Mouse (Mus musculus) yolk sac, embryonic 10.5 days (tissue): ENCODE measurements around the gene Slc7a11.
A peak's percentile ranks its signal among the peaks of the same experiment; 100 is the strongest.

Experiments
- DNase-seq: peaks from one replicate; pipeline ENCODE4 v3.0.0-alpha.2; 2017; ENCODE audit warnings: low spot score

Slc7a11 gene

DNA sequence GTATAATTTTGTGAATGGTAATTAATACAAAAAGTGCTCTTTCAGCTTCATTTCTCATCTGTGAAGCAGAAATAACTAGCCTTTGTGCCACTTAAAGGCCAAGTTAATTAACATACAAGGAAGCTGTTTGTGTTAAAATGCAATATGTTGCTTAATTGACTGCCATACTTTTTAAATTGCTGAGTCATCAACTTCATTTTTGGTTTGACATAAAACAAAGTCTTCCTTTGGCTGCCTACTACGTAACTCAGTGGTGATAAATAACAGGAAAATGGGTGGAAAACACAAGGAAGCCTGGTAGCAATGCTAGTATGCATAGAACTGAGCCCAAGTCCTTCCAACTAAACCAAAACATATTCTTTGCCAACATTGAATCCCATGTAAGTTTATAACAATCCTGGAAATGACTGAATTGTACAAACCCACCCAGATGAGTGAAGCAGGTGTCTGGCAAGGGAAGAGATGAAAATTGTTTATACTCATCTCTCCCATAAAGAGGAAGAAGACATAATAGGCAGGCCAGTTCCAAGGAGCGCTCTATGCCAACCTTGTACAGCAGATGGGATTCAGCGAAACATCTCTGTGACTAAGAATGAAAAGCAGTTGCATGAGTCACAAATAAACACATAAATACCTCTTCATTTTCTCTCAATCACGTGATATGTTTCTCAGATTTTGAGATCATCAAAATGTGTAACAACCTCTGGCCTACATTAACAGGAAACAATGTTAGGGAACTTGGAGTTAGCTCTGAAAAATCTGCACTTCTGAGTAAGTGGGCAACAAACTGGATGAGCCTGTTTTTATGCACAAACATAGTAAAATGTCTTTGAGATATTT lies 459.8 kb downstream of the Slc7a11 start:
- no peak for DNase-seq

DNA sequence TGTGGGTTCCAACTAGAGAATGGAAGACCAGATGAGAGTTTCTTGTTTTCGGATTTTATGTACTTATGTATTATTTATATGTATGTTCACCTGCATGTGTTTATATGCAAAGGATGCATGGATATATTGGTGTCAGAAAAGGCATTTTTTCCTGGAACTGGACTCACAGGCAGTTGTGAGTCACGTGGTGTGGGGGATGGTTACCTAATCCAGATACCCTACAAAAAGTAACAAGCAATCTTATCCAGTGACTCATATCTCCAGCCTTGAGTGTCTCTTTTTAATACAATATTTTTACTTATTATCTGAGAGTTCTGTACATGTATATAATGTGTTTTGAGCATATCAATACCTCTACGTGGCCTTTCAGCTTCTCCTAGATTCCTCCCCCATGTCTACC lies 469.4 kb downstream of the Slc7a11 start:
- no peak for DNase-seq

- DNase-seq: no peak
Measured at GRCm38 (mm10) chr3:49965569-49965968, 477.8 kb downstream of the Slc7a11 start.

GRCm38 (mm10) chr3:49960581-49960980 lies 482.8 kb downstream of the Slc7a11 start:
- no peak for DNase-seq

- DNase-seq: peak; percentile 32
Measured at GRCm38 (mm10) chr3:49946845-49947244, 496.6 kb downstream of the Slc7a11 start.

- peak; percentile 57 for DNase-seq
Measured at GRCm38 (mm10) chr3:49944783-49945182, 498.6 kb downstream of the Slc7a11 start.

GRCm38 (mm10) chr3:49937611-49938010 lies 505.8 kb downstream of the Slc7a11 start:
- no peak for DNase-seq

DNA sequence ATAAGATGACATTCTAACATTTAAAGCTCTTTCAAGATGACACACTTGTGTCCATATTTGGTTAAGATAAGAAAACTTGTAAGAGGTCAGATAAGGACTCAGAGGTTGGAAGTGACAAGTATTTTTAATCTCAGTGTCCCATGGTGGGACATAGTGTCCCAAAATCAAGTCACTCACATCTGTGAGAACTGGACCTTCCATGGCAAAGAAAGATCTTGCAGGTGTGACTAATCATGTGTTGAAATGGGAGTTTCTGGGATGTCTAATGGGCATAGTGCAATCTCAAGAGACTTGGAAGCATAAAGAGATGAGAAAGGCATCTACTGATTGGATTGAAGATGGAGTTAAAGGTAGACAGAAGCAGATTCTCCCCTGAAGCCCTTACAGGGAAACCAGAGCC lies 513.9 kb downstream of the Slc7a11 start:
- no peak for DNase-seq

DNA sequence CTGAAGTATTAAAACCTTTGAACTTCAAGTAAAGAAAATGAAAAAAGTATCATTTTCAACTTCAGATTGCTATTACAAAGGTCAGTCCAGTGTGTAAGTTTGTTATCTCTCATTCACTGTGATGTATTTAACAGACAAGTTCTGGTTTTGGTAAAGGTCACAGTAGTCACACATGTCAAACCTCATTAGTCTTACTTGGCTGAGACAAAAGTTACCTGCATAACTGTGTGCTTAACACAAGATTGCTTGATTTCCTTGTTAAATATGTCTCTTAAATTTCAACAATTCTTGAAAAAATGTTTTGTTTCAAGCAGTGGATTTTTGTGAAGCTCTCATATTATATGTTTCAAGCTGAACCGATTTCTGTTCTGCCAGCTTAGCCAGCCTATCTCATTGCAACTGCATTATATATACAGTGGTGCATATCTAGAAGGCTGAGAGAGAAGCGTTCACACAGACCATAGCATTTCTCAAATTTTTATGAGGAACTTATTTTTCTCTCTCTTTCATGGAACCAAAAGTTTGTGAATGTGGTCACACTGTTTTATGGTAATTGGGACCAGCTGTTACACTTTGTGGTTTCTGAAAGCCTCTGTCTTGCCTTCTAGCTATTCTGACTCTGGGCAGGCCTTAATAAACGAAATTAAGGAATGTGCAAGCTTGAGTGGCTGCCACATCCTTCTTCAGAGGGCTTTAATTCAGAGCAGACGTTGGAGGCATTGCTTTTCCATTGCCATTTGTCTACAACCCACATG lies 514.7 kb downstream of the Slc7a11 start:
- DNase-seq: peak; percentile 4

GRCm38 (mm10) chr3:49913929-49914328 lies 529.5 kb downstream of the Slc7a11 start:
- DNase-seq: peak; percentile 27

DNA sequence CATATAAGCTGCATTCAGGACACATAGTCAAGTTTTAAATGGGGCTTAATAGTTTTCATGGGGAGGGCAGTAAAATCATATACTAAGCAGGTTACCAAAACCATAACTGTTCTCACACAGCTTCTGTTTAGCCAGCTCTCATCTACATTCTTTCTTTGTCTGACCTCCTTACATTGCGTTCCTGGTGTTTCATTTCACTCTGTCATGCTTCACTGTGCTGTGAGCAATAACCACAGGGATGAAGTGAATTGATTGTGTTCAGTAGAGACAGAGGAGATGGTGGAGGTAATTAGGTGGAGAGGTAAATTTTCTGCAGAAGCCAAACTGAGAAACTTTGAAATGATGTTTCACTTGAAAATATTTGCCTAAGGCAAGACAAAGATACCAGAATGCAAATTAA lies 532.5 kb downstream of the Slc7a11 start:
- no peak for DNase-seq

- DNase-seq: peak; percentile 28
Measured at GRCm38 (mm10) chr3:49908426-49909341, 534.7 kb downstream of the Slc7a11 start.

- DNase-seq: no peak
Measured at GRCm38 (mm10) chr3:49893945-49894344, 549.5 kb downstream of the Slc7a11 start.

DNA sequence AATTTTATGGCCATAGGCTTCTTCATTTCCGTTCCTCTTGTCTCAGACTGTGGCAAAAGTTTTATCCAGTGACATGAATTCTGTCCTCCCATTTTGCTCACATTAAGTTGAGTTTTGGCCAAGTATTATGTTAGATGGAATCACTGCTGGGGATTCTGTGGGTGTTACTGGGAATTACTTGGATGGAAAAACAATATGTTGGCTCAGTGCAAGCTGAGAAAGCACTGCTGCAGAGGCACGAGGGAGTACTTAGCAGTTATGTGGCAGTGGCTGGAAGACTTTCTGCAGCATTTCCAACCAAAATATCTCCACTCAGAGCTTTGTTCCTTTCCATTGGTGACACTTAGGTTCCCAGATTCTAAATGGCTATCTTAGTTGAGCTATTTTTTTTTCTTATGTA lies 556.1 kb downstream of the Slc7a11 start:
- DNase-seq: no peak

DNA sequence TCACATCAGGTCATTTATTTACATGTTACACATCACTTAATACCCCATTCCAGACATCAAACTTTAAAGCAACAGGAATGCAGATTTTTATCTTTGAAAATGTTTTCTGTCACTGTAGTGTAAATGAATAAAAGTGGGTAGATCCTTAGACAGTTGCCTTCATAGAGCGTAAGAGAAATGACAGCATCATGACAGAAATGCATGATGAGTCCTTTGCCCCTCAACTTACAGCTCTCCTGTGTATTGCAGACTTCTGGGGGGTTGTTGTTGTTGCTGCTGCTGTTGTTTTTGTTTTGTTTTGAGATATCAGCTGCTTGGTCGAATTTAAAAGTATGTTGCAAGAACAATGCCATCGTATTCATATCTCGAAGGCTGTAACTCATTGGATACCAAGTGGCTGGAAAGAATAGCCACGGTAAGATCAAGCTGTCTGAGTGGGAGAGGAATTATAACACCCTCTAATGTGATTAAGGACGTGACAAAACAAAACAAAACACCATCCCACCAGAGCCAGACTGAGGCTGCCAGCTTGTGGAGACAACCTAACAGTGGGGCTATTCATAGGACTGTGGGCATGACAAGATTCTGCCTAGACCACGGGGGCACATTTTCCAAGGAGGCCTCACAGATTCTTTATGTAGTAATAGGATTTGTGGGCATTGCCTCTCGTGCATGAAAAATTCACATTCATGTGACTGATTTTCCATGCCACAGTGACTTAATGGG lies 557.0 kb downstream of the Slc7a11 start:
- DNase-seq: no peak

DNA sequence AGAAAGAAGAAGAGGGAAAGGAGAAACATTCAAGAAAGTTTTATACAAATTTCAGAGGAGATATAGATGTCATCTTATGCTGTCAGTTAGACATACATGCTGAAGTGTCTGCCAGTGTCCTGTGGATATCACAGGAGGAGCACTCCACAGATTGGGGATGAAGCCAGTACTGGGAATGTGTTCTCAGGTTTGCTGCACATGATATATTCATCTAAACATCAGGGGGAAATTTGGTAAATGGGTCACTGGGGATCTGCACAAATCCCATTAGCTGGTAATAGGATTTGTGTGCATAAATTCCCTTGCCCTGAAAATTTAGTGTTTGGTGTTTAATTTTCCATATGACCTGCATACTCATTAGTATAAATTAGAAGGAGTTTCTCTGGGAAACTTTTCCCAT lies 562.9 kb downstream of the Slc7a11 start:
- DNase-seq: no peak

DNA sequence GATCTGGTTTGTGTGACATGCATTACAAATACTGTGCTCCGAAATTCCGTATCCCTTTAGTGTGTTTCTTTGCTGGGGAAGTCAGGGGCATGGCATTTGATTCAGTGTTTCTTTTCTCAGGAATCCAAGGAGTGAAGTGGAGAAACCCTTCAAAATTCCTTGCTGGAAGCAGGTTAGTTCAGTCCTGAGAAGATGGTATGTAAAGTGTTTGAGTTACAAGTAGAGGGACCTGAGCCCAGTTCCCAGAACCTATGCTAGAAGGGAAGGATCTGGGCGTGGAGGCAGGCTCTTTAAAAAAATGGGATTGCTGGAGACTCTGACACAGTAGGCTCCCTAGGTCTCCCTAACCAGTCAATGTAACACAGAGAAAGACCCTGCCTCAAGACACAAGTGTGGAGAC lies 572.6 kb downstream of the Slc7a11 start:
- no peak for DNase-seq

DNA sequence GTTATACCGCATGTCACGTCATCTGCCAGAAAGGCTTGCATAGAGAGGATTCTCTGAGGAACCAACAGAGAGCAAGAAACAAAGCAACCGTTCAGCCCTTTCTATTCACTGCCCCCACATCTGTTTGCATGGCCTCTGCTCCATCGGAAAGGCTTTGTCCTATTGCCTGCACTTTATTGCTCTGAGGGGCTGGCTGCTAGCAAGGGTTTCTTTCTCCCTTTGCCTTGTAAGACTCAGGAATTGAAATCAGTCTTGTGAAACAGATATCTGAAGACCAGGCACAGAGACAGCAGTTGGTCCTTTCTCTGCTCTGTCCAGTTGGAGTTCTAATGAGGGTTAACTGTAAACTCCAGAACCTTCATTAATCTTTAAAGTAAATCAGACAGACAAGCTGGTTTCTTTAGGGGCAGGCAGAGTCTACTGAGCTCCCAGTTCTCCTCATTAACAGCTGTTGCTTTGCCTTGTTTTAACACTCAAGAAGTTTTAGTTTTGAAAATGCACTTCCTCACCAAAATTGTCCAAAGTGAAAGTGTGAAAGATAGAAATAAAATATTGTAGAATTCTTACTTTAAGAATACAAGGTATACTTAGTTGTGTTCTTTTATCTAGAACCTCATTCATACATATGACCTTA lies 575.3 kb downstream of the Slc7a11 start:
- DNase-seq: peak; percentile 44

GRCm38 (mm10) chr3:49867147-49867950 lies 576.1 kb downstream of the Slc7a11 start:
- DNase-seq: no peak

- DNase-seq: peak; percentile 59
Measured at GRCm38 (mm10) chr3:49866061-49866515, 577.3 kb downstream of the Slc7a11 start.
